Mouse (Mus musculus): ENCODE measurements around the gene Kcna4.

DNA sequence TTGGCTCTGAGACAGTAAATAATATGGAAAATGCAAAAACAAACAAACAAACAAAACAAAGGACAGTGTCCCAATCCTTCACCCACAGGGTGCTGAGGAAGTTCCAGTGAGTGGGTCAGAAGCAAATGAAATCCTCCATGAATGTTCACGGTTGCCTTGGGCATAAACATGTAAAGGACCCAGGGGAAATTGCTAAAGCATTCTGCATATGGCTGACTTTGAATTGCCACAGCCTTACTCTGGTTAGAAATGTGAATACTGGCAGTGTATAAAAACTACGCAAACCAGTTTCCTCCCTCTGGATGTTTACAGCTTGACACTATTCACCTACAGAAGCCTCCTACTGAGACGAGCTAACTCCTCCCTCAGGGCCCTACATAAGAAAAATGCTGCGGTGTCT is 54.9 kb downstream of the Kcna4 start:
- TF ChIP-seq CTCF (IDR thresholded peaks at IDR 0.05; ENCODE audit: low read depth) (no peak), EP300 (optimal IDR thresholded peaks at IDR 0.05) (no peak)
